Mouse (Mus musculus) ZHBTc4 (cell line): ENCODE measurements at regions not wholly inside any gene's neighbourhood (a gene's known extent, or its start where the extent isn't known, plus 50 kb on each side); places are given as distances from the start of the nearest gene placed in this dataset.
A peak's percentile ranks its signal among the peaks of the same experiment; 100 is the strongest.

Source experiments
- DNase-seq: peaks from one replicate; pipeline ENCODE4 v3.0.0-alpha.2; 2011; ENCODE audit warnings: low read depth, low spot score

GRCm38 (mm10) chr5:99782806-99783205 is 53.9 kb upstream of the Rasgef1b start:
- no peak for DNase-seq

DNA sequence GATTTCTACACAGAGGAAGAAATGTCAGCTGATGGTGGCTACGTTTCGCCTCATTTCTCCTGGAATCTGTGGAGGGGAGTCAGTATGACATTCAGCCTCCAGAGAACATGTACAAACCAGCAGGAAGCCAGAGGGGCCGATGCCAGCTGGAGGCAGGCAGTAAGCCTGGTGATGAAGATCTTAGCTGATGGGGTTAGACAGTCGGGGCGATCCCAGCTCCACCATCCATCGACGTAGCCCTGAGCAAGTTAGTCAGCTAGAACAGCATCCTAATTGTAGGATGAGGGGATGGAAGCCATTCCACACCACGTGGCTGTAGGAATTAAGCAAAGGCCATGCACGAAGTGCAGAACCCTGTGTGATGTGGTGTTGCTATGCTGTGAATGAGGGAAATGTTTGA is 57.0 kb upstream of the Rasgef1b start:
- DNase-seq: no peak

GRCm38 (mm10) chr5:99787239-99787638 is 58.4 kb upstream of the Rasgef1b start:
- DNase-seq: no peak

DNA sequence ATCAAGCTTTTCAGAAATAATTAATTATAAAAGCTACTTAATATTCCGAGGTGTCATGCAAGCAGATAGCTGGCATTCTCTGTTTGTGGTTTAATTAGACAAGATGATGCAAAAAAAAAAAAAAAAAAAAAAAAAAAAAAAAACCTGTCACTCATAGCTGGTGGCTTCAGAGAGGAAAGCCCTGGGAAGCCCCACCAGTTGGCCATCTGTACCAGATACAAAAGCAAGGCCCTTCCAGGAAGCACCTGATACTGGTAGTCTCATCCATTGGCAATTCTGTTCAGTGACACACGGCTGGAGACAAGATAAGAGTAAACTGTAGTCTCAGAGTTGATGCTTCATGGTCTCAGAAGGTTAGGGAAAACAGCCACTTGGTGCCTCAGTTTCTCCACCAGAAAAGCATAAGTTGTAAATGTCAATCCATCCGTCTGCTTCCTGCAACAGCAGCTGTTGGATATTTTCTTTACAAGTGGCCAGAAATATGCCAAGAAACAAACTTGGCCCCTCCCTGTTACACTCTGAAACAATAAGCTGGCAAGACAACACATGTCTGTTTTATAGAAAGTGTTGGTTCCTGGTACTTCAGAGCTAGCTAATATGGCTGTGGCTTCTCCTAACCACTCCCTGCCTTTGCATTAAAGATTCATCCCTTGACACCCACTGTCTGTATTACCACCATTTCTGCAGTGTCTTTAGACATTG is 59.0 kb upstream of the Rasgef1b start:
- DNase-seq: no peak

DNA sequence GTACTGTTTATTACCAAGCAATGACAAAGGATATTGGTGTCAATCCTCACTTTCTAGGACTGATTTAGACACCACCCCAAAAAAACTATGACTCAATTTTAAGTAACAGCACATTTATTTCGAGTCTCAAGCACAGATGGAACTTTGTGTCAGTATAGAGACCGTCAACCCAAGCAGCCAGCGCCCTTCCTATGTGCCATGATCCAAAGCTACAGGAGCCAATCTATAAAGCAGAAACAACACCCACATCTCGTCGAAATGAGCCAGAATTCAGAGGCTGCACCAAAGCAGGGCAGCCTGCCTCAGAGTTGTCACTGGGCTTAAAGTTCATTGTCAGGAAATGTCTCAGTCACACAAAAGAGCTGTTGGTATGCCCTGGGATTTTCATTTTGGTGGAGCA is 61.9 kb upstream of the Rasgef1b start:
- DNase-seq: no peak

DNA sequence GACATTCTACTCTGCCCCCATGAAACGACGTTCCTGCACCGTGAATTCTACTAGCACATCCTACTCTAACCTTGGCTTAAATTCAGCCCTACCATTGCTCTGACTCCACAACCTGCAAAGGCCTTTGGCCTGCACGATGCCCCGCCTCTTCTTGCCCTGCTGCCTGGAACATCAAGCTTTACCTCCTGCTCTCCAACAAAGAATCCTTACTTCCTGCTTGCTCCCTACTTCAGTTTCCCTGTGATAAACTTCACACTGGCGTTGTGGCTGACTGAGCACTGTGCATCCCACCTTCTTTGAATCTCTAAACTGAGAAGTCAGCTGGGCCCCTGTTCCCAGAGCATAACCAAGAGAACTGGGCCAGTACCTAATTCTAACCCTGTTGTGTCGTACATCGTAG is 71.7 kb upstream of the Rasgef1b start:
- no peak for DNase-seq

DNA sequence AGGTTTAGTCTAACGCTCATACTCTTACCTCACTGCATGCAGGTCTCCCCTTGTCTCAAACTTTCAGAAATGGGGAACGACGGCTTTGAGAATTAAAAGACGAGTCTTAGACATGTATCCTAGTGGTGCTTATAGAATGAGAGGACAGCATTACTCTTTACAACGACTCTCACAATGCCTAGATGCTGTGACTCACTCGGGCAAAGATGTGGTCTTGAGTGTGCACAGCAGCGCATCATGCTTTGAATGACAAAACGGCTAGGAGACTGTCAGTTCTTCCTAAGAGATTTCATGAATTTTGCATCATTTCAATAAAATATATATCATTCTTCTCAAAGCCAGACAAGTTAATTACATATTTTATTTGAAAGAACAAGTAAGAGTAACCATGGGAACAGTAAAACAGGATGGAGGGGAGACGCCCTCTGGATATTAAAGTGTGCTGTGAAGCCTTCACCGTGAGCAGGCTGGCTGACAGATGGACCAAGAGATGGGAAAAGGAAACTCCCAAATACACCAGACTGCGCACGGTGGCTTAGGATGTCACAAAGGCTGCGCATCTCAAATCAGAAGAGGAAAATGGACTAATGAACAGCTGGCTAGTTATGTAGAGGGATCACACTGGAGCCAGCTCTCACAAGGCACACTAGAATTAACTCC is 73.1 kb upstream of the Rasgef1b start:
- no peak for DNase-seq

DNA sequence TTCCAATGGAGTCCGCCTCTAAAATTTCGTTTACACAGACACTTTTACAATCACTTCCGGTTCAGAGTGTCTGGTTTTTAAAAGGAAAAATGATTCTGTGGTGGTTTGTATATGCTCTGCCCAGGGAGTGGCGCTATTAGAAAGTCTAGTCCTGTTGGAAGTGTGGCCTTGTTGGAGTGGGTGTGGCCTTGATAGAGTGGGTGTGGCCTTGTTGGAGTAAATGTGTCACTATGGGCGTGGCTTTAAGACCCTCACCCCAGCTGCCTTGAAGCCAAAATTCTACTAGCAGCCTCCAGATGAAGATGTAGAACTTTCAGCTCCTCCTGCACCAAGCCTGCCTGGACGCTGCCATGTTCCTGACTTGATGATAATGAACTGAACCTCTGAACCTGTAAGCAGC is 79.2 kb upstream of the Vamp9 start:
- DNase-seq: peak; percentile 64

GRCm38 (mm10) chr5:99828516-99828915 is 77.5 kb upstream of the Vamp9 start:
- DNase-seq: no peak

GRCm38 (mm10) chr5:99838236-99838775 is 67.7 kb upstream of the Vamp9 start:
- DNase-seq: no peak

DNA sequence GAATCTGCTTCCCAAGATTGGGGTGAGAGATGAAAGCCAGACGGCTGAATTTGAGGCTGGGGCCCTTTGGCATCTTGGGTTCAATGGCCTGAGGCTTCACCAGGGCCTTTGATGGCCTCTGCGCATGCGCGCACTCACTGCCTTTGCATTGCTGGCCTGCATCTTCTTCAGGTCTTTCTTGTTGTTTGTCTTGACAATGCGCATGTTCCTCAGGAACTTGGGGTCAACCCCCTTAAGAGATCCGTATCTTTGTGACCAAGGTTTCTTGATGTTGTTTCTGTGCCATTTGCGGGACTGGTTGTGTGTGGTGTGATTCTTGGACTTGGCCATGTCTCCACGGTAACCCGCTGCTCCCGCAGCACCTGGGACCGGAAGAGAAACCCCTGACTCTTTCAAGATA is 66.4 kb upstream of the Vamp9 start:
- no peak for DNase-seq

DNA sequence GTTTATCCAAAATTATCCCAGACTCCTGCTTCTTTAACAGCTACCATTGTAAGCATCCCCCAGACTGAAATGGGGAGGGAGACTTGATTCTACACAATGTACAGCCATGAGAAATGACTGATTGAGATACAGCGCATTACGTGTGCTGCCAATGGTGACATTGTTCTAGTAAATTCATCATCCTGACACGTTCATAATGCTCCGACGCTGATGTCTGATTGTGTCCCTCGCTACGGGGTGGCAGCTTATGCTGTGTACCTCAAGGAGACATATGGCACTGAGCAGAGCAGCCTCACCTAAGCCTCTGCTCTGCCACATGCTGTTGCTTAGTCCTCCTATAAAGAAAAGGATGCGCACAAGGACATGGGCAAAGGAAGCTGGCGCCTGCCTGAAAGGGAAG is 65.2 kb upstream of the Vamp9 start:
- no peak for DNase-seq

GRCm38 (mm10) chr5:99845565-99846255 is 60.3 kb upstream of the Vamp9 start:
- DNase-seq: no peak

GRCm38 (mm10) chr5:99848158-99848988 is 57.7 kb upstream of the Vamp9 start:
- DNase-seq: no peak

DNA sequence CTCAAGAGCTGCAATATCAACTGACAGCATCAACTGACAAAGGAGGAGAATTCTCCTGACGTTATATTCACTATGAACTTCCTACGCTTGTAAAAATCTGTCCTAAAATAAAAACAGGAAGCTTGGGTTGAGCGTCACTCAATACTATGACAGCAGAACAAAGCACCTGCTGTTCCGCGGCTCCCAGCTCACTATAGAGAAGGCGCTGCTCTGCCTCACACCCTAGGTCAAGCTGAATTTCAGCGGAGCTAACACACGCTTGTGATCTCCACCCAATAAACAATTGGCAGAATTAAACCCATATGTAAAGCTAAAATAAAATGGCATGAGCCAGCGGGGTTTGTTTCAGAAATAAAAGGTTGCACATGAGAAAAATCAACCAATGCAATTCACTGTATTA is 57.1 kb upstream of the Vamp9 start:
- no peak for DNase-seq

- no peak for DNase-seq
These were observed 53.7 kb upstream of the Vamp9 start for GRCm38 (mm10) chr5:99852316-99852715.
